Mouse (Mus musculus) liver, embryonic 11.5 days (tissue): ENCODE measurements around the gene Ripk4. TPM values are rescaled to one million over a fixed set of nuclear protein-coding genes. Genes with fewer than 3 reads are reported as not detected.

ENCODE experiments used
- ATAC-seq: fragments of 200-750 bp; cut with Nextera tagmentation; replicated peaks from 2 replicates; pipeline ENCODE4 v1.8.0; 2017; ENCODE audit warnings: moderate number of reproducible peaks, mild to moderate bottlenecking, moderate TSS enrichment, moderate library complexity; ENCODE audit not compliant: low FRiP score
- DNase-seq: peaks from one replicate; pipeline ENCODE4 v3.0.0-alpha.2; 2017; ENCODE audit warnings: low spot score
- H3K27ac ChIP-seq: fragments of 300-500 bp; sonication (generic); 2 replicates; pipeline ENCODE4 v1.5.1; 2014; ENCODE audit warnings: mild to moderate bottlenecking, low read depth, low read length, control low read depth
- H3K27me3 ChIP-seq: fragments of 300-500 bp; sonication (generic); replicated peaks from 2 replicates; pipeline ENCODE4 v1.6.1; 2014; ENCODE audit warnings: low read length, mixed read lengths; ENCODE audit not compliant: control insufficient read depth, insufficient read depth
- H3K36me3 ChIP-seq: fragments of 300-500 bp; sonication (generic); 2 replicates; pipeline ENCODE4 v1.6.1; 2014; ENCODE audit warnings: mild to moderate bottlenecking, low read length, moderate library complexity, mixed read lengths; ENCODE audit not compliant: control insufficient read depth, insufficient read depth
- H3K4me1 ChIP-seq: fragments of 300-500 bp; sonication (generic); replicated peaks from 2 replicates; pipeline ENCODE4 v1.6.1; 2014; ENCODE audit warnings: low read length, mixed read lengths; ENCODE audit not compliant: control insufficient read depth, insufficient read depth
- H3K4me2 ChIP-seq: fragments of 300-500 bp; sonication (generic); 2 replicates; pipeline ENCODE4 v1.6.1; 2014; ENCODE audit warnings: mild to moderate bottlenecking, control low read depth, moderate library complexity
- H3K4me3 ChIP-seq: fragments of 300-500 bp; sonication (generic); 2 replicates; pipeline ENCODE4 v1.5.1; 2014; ENCODE audit warnings: low read depth, low read length, control low read depth
- H3K9ac ChIP-seq: fragments of 300-500 bp; sonication (generic); 2 replicates; pipeline ENCODE4 v1.6.1; 2014; ENCODE audit warnings: low read depth, low read length, control low read depth
- H3K9me3 ChIP-seq: fragments of 300-500 bp; sonication (generic); 2 replicates; pipeline ENCODE4 v1.6.1; 2016; ENCODE audit warnings: low read length, inconsistent platforms, mixed read lengths; ENCODE audit not compliant: control insufficient read depth
- WGBS: fragments of 180-500 bp; shearing (Covaris S2); extraction: QIAGEN DNeasy Blood & Tissue Kit; methylation state at CpG from one replicate; pipeline ENCODE4 v1.1.7; 2014; 5-methylcytosine and 5-hydroxymethylcytosine counted together
- polyA plus RNA-seq: library from polyadenylated mRNA; unstranded; fragments of >200 nt; fragmentation: Nextera tagmentation; extraction: Ambion mirVana; gene quantifications from 2 replicates; pipeline ENCODE4 v1.2.1, GENCODE M21; 2014

The Ripk4 gene
- polyA plus RNA-seq, 1 experiment from 2014 or later = 3.2 TPM

GRCm38 (mm10) chr16:97719392-97719983 lies 44.1 kb downstream of the Ripk4 start:
- no peak overlapping the region for H3K4me2 ChIP-seq
- H3K4me3 ChIP-seq = no peak overlapping the region
- H3K27ac ChIP-seq = no peak overlapping the region
- no peaks in the 10 kb centered on the region for H3K27me3 ChIP-seq
- DNase-seq = no peak
- H3K36me3 ChIP-seq = no peaks in the 10 kb centered on the region
- no peak overlapping the region for H3K9ac ChIP-seq
- ATAC-seq = no peak
- H3K4me1 ChIP-seq = no peaks in the 10 kb centered on the region
- H3K9me3 ChIP-seq = no peaks in the 10 kb centered on the region

GRCm38 (mm10) chr16:97716567-97716966 lies 47.0 kb downstream of the Ripk4 start:
- no peaks in the 10 kb centered on the region for H3K36me3 ChIP-seq
- 79% methylated on average over 6 of the region's 6 CpGs for WGBS
- no peak overlapping the region for H3K4me2 ChIP-seq
- no peak overlapping the region for H3K4me3 ChIP-seq
- no peak for DNase-seq
- no peaks in the 10 kb centered on the region for H3K27me3 ChIP-seq
- no peaks in the 10 kb centered on the region for H3K4me1 ChIP-seq
- ATAC-seq = no peak
- H3K9me3 ChIP-seq = no peaks in the 10 kb centered on the region
- no peak overlapping the region for H3K9ac ChIP-seq
- no peak overlapping the region for H3K27ac ChIP-seq

- Histone ChIP-seq H3K4me2 (no peak overlapping the region), H3K27me3 (no peaks in the 10 kb centered on the region), H3K9ac (no peak overlapping the region), H3K9me3 (no peaks in the 10 kb centered on the region), H3K36me3 (no peaks in the 10 kb centered on the region), H3K4me1 (no peaks in the 10 kb centered on the region), H3K4me3 (no peak overlapping the region), H3K27ac (no peak overlapping the region)
- DNase-seq (no peak), ATAC-seq (no peak)
Observed at GRCm38 (mm10) chr16:97712129-97712528, 51.5 kb downstream of the Ripk4 start.

GRCm38 (mm10) chr16:97701871-97702270 lies 61.7 kb downstream of the Ripk4 start:
- Histone ChIP-seq H3K27ac (no peak overlapping the region), H3K27me3 (no peaks in the 10 kb centered on the region), H3K9me3 (no peaks in the 10 kb centered on the region), H3K36me3 (no peaks in the 10 kb centered on the region), H3K4me1 (no peaks in the 10 kb centered on the region), H3K4me3 (no peak overlapping the region), H3K9ac (no peak overlapping the region), H3K4me2 (no peak overlapping the region)
- DNase-seq (no peak), ATAC-seq (no peak)
- 61% methylated on average over 1 of the region's 1 CpGs for WGBS

- H3K9ac ChIP-seq = no peak overlapping the region
- no peak overlapping the region for H3K4me3 ChIP-seq
- no peaks in the 10 kb centered on the region for H3K36me3 ChIP-seq
- H3K4me2 ChIP-seq = no peak overlapping the region
- no peaks in the 10 kb centered on the region for H3K9me3 ChIP-seq
- ATAC-seq (peak; percentile 53; the same call in 1 of the 2 replicates), DNase-seq (no peak)
- 41% methylated on average over 1 of the region's 1 CpGs for WGBS
- no peaks in the 10 kb centered on the region for H3K4me1 ChIP-seq
- no peaks in the 10 kb centered on the region for H3K27me3 ChIP-seq
- no peak overlapping the region for H3K27ac ChIP-seq
Observed at GRCm38 (mm10) chr16:97697769-97698168, 65.8 kb downstream of the Ripk4 start.

GRCm38 (mm10) chr16:97695709-97696108 lies 67.9 kb downstream of the Ripk4 start:
- Histone ChIP-seq H3K27ac (no peak overlapping the region), H3K4me3 (no peak overlapping the region), H3K36me3 (no peaks in the 10 kb centered on the region), H3K9ac (no peak overlapping the region), H3K4me1 (no peaks in the 10 kb centered on the region), H3K9me3 (no peaks in the 10 kb centered on the region), H3K4me2 (no peak overlapping the region), H3K27me3 (no peaks in the 10 kb centered on the region)
- ATAC-seq (no peak), DNase-seq (no peak)
- WGBS = 66% methylated on average over 4 of the region's 4 CpGs

Other genes starting within 250 kb of the Ripk4 start
- not detected in 2 replicates for gene Fam3b, start 249.0 kb downstream of the Ripk4 start, polyA plus RNA-seq
- 2.5 and 3.0 TPM in 2 replicates for gene Tmprss2, start 152.6 kb downstream of the Ripk4 start, polyA plus RNA-seq
- 8.2 and 8.3 TPM in 2 replicates for gene Prdm15, start 88.1 kb upstream of the Ripk4 start, polyA plus RNA-seq
- 12.1 and 12.5 TPM in 2 replicates for gene C2cd2, start 198.8 kb upstream of the Ripk4 start, polyA plus RNA-seq
- gene Zbtb21, start 198.8 kb upstream of the Ripk4 start, polyA plus RNA-seq = 10.0 and 10.1 TPM in 2 replicates
- gene B230307C23Rik, start 233.5 kb upstream of the Ripk4 start, polyA plus RNA-seq = 21.3 and 32.1 TPM in 2 replicates